Mouse (Mus musculus): ENCODE measurements around the gene Pou2f1.
"Not testable (repeated sequence)": the region's sequence is repeated elsewhere in the genome, so short reads cannot be mapped to it uniquely, and the experiment has no call there.

Pou2f1 gene

GRCm38 (mm10) chr1:166003181-166004022 lies 924 bp upstream of the Pou2f1 start:
- peak; percentile 91 for DNase-seq (ENCODE audit: low spot score in 2 of 2)

GRCm38 (mm10) chr1:166001904-166002489 lies 481 bp downstream of the Pou2f1 start:
- DNase-seq (ENCODE audit: low spot score in 2 of 2), result peak in 1 of 2 experiments; percentile 67

GRCm38 (mm10) chr1:166001121-166001903 lies 1.2 kb downstream of the Pou2f1 start:
- DNase-seq (ENCODE audit: low spot score in 2 of 2), result peak; percentile 16 to 46

GRCm38 (mm10) chr1:166000601-166001120 lies 1.8 kb downstream of the Pou2f1 start:
- DNase-seq (ENCODE audit: low spot score in 2 of 2), result peak in 1 of 2 experiments; percentile 23

- DNase-seq (ENCODE audit: low spot score in 2 of 2), result no peak
Observed at GRCm38 (mm10) chr1:165999709-166000108, 2.8 kb downstream of the Pou2f1 start.

GRCm38 (mm10) chr1:165995661-165996055 lies 6.8 kb downstream of the Pou2f1 start:
- DNase-seq (ENCODE audit: low spot score in 2 of 2), result no peak

- DNase-seq (ENCODE audit: low spot score in 2 of 2), result not testable (repeated sequence)
Observed at GRCm38 (mm10) chr1:165995011-165995660, 7.3 kb downstream of the Pou2f1 start.

GRCm38 (mm10) chr1:165994279-165994678 lies 8.2 kb downstream of the Pou2f1 start:
- no peak for DNase-seq (ENCODE audit: low spot score in 2 of 2)

GRCm38 (mm10) chr1:165993270-165994156 lies 9.0 kb downstream of the Pou2f1 start:
- DNase-seq (ENCODE audit: low spot score in 2 of 2), result no peak

- no peak for DNase-seq (ENCODE audit: low spot score in 2 of 2)
Observed at GRCm38 (mm10) chr1:165988536-165988935, 13.9 kb downstream of the Pou2f1 start.

GRCm38 (mm10) chr1:165988072-165988471 lies 14.4 kb downstream of the Pou2f1 start:
- DNase-seq (ENCODE audit: low spot score in 2 of 2), result no peak

- DNase-seq (ENCODE audit: low spot score in 2 of 2), result no peak
Observed at GRCm38 (mm10) chr1:165985743-165986360, 16.6 kb downstream of the Pou2f1 start.

GRCm38 (mm10) chr1:165985186-165985585 lies 17.3 kb downstream of the Pou2f1 start:
- no peak for DNase-seq (ENCODE audit: low spot score in 2 of 2)

GRCm38 (mm10) chr1:165976672-165977448 lies 25.6 kb downstream of the Pou2f1 start:
- DNase-seq (ENCODE audit: low spot score in 2 of 2), result no peak

- no peak for DNase-seq (ENCODE audit: low spot score in 2 of 2)
Observed at GRCm38 (mm10) chr1:165969001-165969690, 33.3 kb downstream of the Pou2f1 start.

- DNase-seq (ENCODE audit: low spot score in 2 of 2), result peak in 1 of 2 experiments; percentile 13
Observed at GRCm38 (mm10) chr1:165967027-165967654, 35.3 kb downstream of the Pou2f1 start.

GRCm38 (mm10) chr1:165966156-165966914 lies 36.1 kb downstream of the Pou2f1 start:
- no peak for DNase-seq (ENCODE audit: low spot score in 2 of 2)
